Mouse (Mus musculus) heart, postnatal 0 days (tissue): Measurements from ENCODE around the gene Ap5s1.

ENCODE experiments used
- CTCF ChIP-seq: IDR thresholded peaks from 2 replicates; pipeline ENCODE4 v1.5.1; 2016; ENCODE audit warnings: antibody characterized with exemption, control low read depth, low read depth
- EP300 ChIP-seq: IDR thresholded peaks from 2 replicates; pipeline ENCODE4 v1.6.1; 2016; ENCODE audit warnings: antibody characterized with exemption, low read depth

DNA sequence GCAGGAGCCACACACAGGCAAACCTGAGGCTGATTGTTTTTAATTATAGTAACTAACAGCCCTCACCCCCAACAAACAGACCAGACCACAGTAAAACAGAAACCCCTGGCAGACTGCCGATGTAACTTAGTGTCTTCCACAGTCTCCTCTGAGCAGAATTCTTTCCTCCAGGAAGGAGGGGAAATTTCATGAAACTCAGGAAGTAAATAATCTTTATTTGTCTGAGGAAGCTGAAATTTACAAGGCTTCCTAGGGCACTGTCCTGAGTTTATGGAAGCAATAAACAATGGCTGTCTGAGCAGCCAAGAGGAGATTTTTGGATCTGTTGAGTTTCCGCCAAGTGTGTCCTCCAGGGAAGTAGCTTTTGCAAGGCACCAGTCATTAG lies 47.4 kb downstream of the Ap5s1 start:
- TF ChIP-seq CTCF, result no peak
- no peak for TF ChIP-seq EP300
